Mouse (Mus musculus) neural tube, embryonic 14.5 days (tissue): Measurements from ENCODE around the gene G6pc. TPM values are rescaled to one million over a fixed set of nuclear protein-coding genes. Genes with fewer than 3 reads are reported as not detected.
A peak's percentile ranks its signal among the peaks of the same experiment; 100 is the strongest.
"Not testable (repeated sequence)": the region's sequence is repeated elsewhere in the genome, so short reads cannot be mapped to it uniquely, and the experiment has no call there.

Experiments
- ATAC-seq: fragments of 200-750 bp; cut with Nextera tagmentation; 2 replicates; pipeline ENCODE4 v1.8.0; 2017; ENCODE audit warnings: low read depth, mild to moderate bottlenecking, moderate TSS enrichment, moderate library complexity
- H3K27ac ChIP-seq: fragments of 300-500 bp; sonication (generic); 2 replicates; pipeline ENCODE4 v1.5.1; 2014; ENCODE audit warnings: low read depth, mild to moderate bottlenecking, control low read depth, low read length, moderate library complexity, mixed read lengths
- H3K27me3 ChIP-seq: fragments of 300-500 bp; sonication (generic); 2 replicates; pipeline ENCODE4 v1.6.1; 2014; ENCODE audit warnings: low read length; ENCODE audit not compliant: control insufficient read depth, insufficient read depth
- H3K36me3 ChIP-seq: fragments of 300-500 bp; sonication (generic); 2 replicates; pipeline ENCODE4 v1.6.1; 2014; ENCODE audit warnings: low read length, mixed read lengths; ENCODE audit not compliant: control insufficient read depth, insufficient read depth
- H3K4me1 ChIP-seq: fragments of 300-500 bp; sonication (generic); 2 replicates; pipeline ENCODE4 v1.6.1; 2014; ENCODE audit warnings: low read length; ENCODE audit not compliant: control insufficient read depth, insufficient read depth
- H3K4me2 ChIP-seq: fragments of 300-500 bp; sonication (generic); 2 replicates; pipeline ENCODE4 v1.6.1; 2014; ENCODE audit warnings: mild to moderate bottlenecking, low read depth, low read length, control low read depth
- H3K4me3 ChIP-seq: fragments of 300-500 bp; sonication (generic); 2 replicates; pipeline ENCODE4 v1.5.1; 2014; ENCODE audit warnings: low read depth, low read length, control low read depth, mixed read lengths
- H3K9ac ChIP-seq: fragments of 300-500 bp; sonication (generic); replicated peaks from 2 replicates; pipeline ENCODE4 v1.6.1; 2014; ENCODE audit warnings: low read depth, mild to moderate bottlenecking, control low read depth, low read length, mixed read lengths
- H3K9me3 ChIP-seq: fragments of 300-500 bp; sonication (generic); 2 replicates; pipeline ENCODE4 v1.6.1; 2016; ENCODE audit warnings: low read length; ENCODE audit not compliant: control insufficient read depth
- WGBS: fragments of 180-500 bp; shearing (Covaris S2); extraction: QIAGEN DNeasy Blood & Tissue Kit; methylation state at CpG from one replicate; pipeline ENCODE4 v1.1.7; 2014; 5-methylcytosine and 5-hydroxymethylcytosine counted together
- polyA plus RNA-seq: library from polyadenylated mRNA; unstranded; fragments of >200 nt; fragmentation: Nextera tagmentation; extraction: Ambion mirVana; gene quantifications from 2 replicates; pipeline ENCODE4 v1.2.1, GENCODE M21; 2014

The G6pc gene
- not detected in 2 replicates for polyA plus RNA-seq

DNA sequence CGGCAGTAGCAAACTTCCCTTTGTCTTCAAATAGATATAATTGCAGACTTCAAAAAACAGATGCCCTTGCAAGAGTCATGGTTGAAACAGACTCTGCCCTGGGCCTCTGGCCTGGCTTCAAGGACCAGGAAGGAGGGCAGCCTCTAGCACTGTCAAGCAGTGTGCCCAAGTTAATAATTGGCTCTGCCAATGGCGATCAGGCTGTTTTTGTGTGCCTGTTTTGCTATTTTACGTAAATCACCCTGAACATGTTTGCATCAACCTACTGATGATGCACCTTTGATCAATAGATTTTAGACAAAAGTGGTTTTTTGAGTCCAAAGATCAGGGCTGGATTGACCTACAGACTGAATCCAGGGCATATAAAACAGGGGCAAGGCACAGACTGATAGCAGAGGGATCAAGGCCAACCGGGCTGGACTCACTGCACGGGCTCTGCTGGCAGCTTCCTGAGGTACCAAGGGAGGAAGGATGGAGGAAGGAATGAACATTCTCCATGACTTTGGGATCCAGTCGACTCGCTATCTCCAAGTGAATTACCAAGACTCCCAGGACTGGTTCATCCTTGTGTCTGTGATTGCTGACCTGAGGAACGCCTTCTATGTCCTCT is at the start of gene G6pc:
TSS of gene G6pc (plus strand) at position 236 of the 610 bp plus-strand sequence.
- no peak within 1 kb of the TSS for H3K4me2 ChIP-seq
- H3K9ac ChIP-seq, result no peak within 1 kb of the TSS
- no peak within 1 kb of the TSS for H3K4me3 ChIP-seq
- no peak for ATAC-seq
- WGBS, result 92% methylated on average over 8 of the region's 8 CpGs
- H3K9me3 ChIP-seq, result no peaks in the 10 kb centered on the region
- no peaks in the 10 kb centered on the region for H3K27me3 ChIP-seq
- no peaks in the 10 kb centered on the region for H3K36me3 ChIP-seq
- no peak within 1 kb of the TSS for H3K27ac ChIP-seq
- H3K4me1 ChIP-seq, result no peaks in the 10 kb centered on the region

GRCm38 (mm10) chr11:101323609-101324008 is 43.8 kb upstream of the G6pc start:
- no peaks in the 10 kb centered on the region for H3K27me3 ChIP-seq
- no peaks in the 10 kb centered on the region for H3K9me3 ChIP-seq
- H3K4me2 ChIP-seq, result no peak overlapping the region
- H3K9ac ChIP-seq, result no peak overlapping the region
- no peak overlapping the region for H3K27ac ChIP-seq
- WGBS, result 11% methylated on average over 4 of the region's 4 CpGs
- ATAC-seq, result peak; percentile 65; the same call in 1 of the 2 replicates
- peaks cover 64% of the 10 kb centered on the region for H3K36me3 ChIP-seq
- H3K4me1 ChIP-seq, result no peaks in the 10 kb centered on the region
- H3K4me3 ChIP-seq, result no peak overlapping the region

GRCm38 (mm10) chr11:101324763-101325162 is 42.6 kb upstream of the G6pc start, which contains the start of gene Aoc2:
TSS of gene Aoc2 (plus strand) at chr11:101325063.
- whole genome bisulfite sequencing, result 94% methylated on average over 5 of the region's 5 CpGs
- Histone ChIP-seq H3K27me3 (no peaks in the 10 kb centered on the region), H3K4me2 (no peak within 1 kb of the TSS), H3K4me3 (no peak within 1 kb of the TSS), H3K9me3 (no peaks in the 10 kb centered on the region), H3K4me1 (no peaks in the 10 kb centered on the region), H3K9ac (no peak within 1 kb of the TSS), H3K36me3 (peaks cover 58% of the 10 kb centered on the region), H3K27ac (no peak within 1 kb of the TSS)
- ATAC-seq, result no peak

DNA sequence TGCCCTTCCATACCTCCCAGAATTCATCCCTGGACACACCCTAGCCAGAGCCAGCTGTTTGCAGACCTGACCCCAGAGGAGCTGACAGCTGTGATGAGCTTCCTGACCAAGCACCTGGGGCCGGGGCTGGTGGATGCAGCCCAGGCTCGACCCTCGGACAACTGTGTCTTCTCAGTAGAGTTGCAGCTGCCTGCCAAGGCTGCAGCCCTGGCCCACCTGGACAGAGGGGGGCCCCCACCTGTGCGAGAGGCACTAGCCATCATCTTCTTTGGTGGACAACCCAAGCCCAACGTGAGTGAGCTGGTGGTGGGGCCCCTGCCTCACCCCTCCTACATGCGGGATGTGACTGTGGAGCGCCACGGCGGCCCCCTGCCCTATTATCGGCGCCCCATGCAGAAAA is 42.2 kb upstream of the G6pc start:
- H3K4me3 ChIP-seq, ATAC-seq, H3K27me3 ChIP-seq, H3K27ac ChIP-seq, H3K9ac ChIP-seq, H3K9me3 ChIP-seq, H3K4me1 ChIP-seq, H3K4me2 ChIP-seq: not testable (repeated sequence)
- WGBS, result 92% methylated on average over 11 of the region's 11 CpGs
- peaks cover 54% of the 10 kb centered on the region for H3K36me3 ChIP-seq

GRCm38 (mm10) chr11:101326147-101326546 is 41.2 kb upstream of the G6pc start:
- Histone ChIP-seq H3K27me3 (no peaks in the 10 kb centered on the region), H3K36me3 (peaks cover 45% of the 10 kb centered on the region), H3K4me1 (no peaks in the 10 kb centered on the region), H3K4me3 (no peak overlapping the region), H3K9ac (no peak overlapping the region), H3K9me3 (no peaks in the 10 kb centered on the region), H3K27ac (no peak overlapping the region), H3K4me2 (no peak overlapping the region)
- WGBS, result 86% methylated on average over 11 of the region's 11 CpGs
- ATAC-seq, result no peak

DNA sequence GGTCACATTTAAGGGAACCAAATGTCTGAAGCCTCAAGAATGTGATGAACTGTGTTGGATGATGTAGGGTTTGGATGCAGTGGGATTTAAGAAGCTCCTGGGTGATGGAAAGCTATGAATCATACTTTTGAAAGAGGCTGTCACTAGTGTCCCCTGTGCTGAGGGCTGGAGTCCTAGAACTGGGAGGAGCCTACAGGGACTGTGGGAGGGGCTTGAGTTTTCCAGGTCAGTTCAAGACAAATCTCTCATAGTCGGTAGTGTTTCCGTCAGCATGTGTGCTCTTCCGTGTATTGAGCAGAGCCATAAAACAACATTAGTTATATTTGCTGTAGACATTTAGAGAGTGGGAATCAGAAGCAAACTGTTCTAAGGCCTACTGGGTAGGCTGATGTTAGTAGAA is 40.0 kb upstream of the G6pc start:
- Histone ChIP-seq H3K4me2 (no peak overlapping the region), H3K9ac (no peak overlapping the region), H3K27me3 (no peaks in the 10 kb centered on the region), H3K4me3 (no peak overlapping the region), H3K27ac (no peak overlapping the region), H3K36me3 (peaks cover 35% of the 10 kb centered on the region), H3K4me1 (no peaks in the 10 kb centered on the region), H3K9me3 (no peaks in the 10 kb centered on the region)
- WGBS, result 47% methylated on average over 3 of the region's 3 CpGs
- ATAC-seq, result no peak

- ATAC-seq, result no peak
- Histone ChIP-seq H3K9ac (no peak overlapping the region), H3K4me3 (no peak overlapping the region), H3K4me1 (no peaks in the 10 kb centered on the region), H3K27me3 (no peaks in the 10 kb centered on the region), H3K4me2 (no peak overlapping the region), H3K27ac (no peak overlapping the region; the same call in 1 of the 2 replicates), H3K36me3 (peaks cover 18% of the 10 kb centered on the region), H3K9me3 (no peaks in the 10 kb centered on the region)
- WGBS, result 81% methylated on average over 6 of the region's 6 CpGs
These were observed 38.3 kb upstream of the G6pc start for GRCm38 (mm10) chr11:101328941-101329635.

GRCm38 (mm10) chr11:101330371-101330924 is 36.9 kb upstream of the G6pc start, which contains the start of gene Aoc3:
TSS of gene Aoc3 (plus strand) at chr11:101330605.
- Histone ChIP-seq H3K9ac (no peak within 1 kb of the TSS), H3K4me2 (no peak within 1 kb of the TSS), H3K4me1 (no peaks in the 10 kb centered on the region), H3K27ac (no peak within 1 kb of the TSS), H3K27me3 (no peaks in the 10 kb centered on the region), H3K9me3 (no peaks in the 10 kb centered on the region), H3K4me3 (no peak within 1 kb of the TSS), H3K36me3 (peaks cover 7% of the 10 kb centered on the region; the same call in 1 of the 2 replicates)
- ATAC-seq, result no peak
- 70% methylated on average over 7 of the region's 7 CpGs for WGBS

DNA sequence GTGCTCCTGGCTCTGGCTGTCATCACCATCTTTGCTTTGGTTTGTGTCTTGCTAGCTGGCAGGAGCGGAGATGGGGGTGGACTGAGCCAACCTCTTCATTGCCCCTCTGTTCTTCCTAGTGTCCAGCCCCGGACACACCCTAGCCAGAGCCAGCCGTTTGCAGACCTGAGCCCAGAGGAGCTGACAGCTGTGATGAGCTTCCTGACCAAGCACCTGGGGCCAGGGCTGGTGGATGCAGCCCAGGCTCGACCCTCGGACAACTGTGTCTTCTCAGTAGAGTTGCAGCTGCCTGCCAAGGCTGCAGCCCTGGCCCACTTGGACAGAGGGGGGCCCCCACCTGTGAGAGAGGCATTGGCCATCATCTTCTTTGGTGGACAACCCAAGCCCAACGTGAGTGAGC is 36.4 kb upstream of the G6pc start:
- H3K36me3 ChIP-seq, H3K27me3 ChIP-seq, ATAC-seq, H3K4me1 ChIP-seq, H3K9me3 ChIP-seq, H3K4me3 ChIP-seq, H3K9ac ChIP-seq, H3K27ac ChIP-seq, H3K4me2 ChIP-seq: not testable (repeated sequence)
- WGBS, result 82% methylated on average over 4 of the region's 6 CpGs
